Mouse (Mus musculus): Measurements from ENCODE around the gene Inpp5a. TPM values are rescaled to one million over a fixed set of nuclear protein-coding genes. Genes with fewer than 3 reads are reported as not detected.

The Inpp5a gene
- polyA plus RNA-seq, 1 experiment from 2014 or later, result 34.1 TPM

DNA sequence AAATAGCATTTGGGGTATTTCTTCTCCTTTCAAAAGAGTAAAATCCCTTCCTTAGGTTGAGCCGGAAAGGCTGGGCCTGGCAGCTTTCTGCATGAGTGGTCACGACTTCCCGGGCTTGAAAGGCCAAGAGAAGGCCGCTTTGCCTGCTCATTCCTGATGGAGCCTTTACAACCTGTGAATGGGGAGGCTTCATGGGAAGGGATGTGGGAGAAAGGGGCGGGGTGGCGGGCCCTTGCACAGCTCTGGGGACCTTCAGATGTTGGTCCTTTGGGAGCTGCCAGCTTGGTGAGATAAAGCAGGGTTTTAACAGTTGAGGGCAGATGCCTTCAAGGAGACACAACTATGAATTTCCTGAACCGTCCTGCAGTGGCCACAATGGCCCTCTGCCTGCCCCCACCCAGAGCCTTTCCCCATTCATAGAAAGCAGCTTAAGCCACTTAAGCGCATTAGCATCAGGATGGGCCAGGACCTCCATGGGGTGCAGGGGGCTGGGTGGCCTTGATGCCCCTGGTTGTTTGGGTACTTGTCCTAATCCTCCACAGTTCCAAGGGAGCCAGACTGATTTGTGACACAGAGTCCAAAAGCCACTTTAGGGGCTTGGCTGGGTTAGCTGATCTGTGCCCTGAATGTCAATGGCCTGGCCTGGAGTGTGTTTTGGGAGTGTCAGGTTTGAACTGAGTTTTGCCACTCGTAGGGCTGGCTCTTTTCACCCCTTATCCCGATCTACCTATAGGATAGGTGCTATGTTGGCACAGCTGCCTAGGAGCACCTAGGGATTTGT is 168.0 kb downstream of the Inpp5a start:
- no peak for ATAC-seq (ENCODE audit: insufficient number of reproducible peaks, insufficient read depth, low FRiP score, low TSS enrichment)
- Histone ChIP-seq H3K4me3 (no peak overlapping the region), H3K4me2 (replicated peaks) (no peak overlapping the region), H3K9ac (no peak overlapping the region), H3K36me3 (peaks cover 5% of the 10 kb centered on the region; the same call in 1 of the 2 replicates), H3K9me3 (no peaks in the 10 kb centered on the region), H3K27me3 (no peaks in the 10 kb centered on the region), H3K27ac (no peak overlapping the region), H3K4me1 (0 out of 2 replicates have a peak, but pooled peaks cover 3% of the 10 kb centered on the region)
- WGBS, result 32% methylated on average over 10 of the region's 10 CpGs

DNA sequence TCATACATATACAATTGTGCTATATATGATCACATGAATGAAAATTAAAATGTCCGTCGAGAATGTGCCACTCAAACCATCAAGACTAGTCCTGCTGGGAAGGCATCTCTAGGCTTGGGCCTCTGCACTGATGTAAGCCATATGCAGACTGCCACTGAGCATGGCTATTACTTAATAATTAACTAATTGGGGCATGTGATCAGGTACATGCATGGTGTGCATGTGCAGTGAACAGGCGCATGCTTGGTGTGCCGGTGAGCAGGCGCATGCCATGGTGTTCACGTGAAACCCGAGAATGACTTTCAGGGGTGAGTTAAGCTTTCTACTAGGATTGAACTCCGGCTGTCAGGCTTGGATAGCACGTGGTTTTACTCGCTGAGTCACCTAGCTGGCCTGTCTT is 170.8 kb downstream of the Inpp5a start:
- no peak overlapping the region for H3K9ac ChIP-seq
- H3K9me3 ChIP-seq, result no peaks in the 10 kb centered on the region
- H3K4me3 ChIP-seq, result no peak overlapping the region
- no peak overlapping the region for H3K27ac ChIP-seq
- ATAC-seq (ENCODE audit: insufficient number of reproducible peaks, insufficient read depth, low FRiP score, low TSS enrichment), result no peak
- 80% methylated on average over 10 of the region's 10 CpGs for WGBS
- 0 out of 2 replicates have a peak, but pooled peaks cover 3% of the 10 kb centered on the region for H3K4me1 ChIP-seq
- H3K36me3 ChIP-seq, result peaks cover 5% of the 10 kb centered on the region; the same call in 1 of the 2 replicates
- no peaks in the 10 kb centered on the region for H3K27me3 ChIP-seq
- H3K4me2 ChIP-seq (replicated peaks), result no peak overlapping the region

DNA sequence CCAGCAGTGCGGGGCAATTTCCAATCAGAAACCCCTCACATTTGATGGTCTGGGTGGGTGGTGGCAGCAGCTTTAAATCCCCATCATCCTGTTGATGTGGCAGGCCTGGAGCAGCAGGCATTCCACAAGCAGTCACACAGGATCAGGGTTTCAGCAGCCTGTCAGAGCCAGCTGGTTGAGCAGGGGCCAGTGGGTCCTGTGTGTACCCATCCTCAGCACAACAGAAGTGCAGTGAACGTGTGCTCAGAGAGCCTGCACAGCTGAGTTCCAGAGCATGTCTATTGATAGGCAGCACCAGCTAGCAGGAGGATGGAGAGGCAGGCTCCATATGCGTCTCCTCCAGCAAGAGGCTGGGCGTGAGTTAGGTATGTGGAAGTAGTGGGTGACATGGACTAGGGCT is 174.5 kb downstream of the Inpp5a start:
- no peak overlapping the region for H3K4me2 ChIP-seq (replicated peaks)
- H3K9me3 ChIP-seq, result no peaks in the 10 kb centered on the region
- H3K4me1 ChIP-seq, result no peaks in the 10 kb centered on the region
- WGBS, result 84% methylated on average over 4 of the region's 4 CpGs
- H3K36me3 ChIP-seq, result peaks cover 13% of the 10 kb centered on the region; the same call in 1 of the 2 replicates
- no peak for ATAC-seq (ENCODE audit: insufficient number of reproducible peaks, insufficient read depth, low FRiP score, low TSS enrichment)
- no peak overlapping the region for H3K4me3 ChIP-seq
- H3K27ac ChIP-seq, result no peak overlapping the region
- H3K27me3 ChIP-seq, result no peaks in the 10 kb centered on the region
- no peak overlapping the region for H3K9ac ChIP-seq

DNA sequence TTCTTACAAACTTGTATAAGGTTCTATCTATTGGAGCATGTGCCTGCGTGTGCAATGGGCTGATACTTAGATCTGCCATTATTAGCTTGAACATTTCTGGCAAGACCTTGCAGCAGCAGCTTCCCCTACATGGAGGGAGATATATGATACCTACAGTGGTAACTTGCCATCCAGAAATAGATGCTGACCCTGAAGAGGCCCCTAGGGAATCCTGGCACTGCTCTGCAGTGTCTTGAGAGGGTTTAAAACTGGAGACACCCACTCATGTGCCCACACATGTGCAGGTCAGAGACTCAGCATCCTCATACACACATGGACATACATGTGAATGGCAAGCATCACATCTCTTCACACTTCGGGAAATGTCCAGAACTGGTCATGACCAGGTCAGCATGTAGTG is 175.3 kb downstream of the Inpp5a start:
- no peak overlapping the region for H3K4me3 ChIP-seq
- no peaks in the 10 kb centered on the region for H3K27me3 ChIP-seq
- WGBS, result 87% methylated on average over 2 of the region's 2 CpGs
- H3K9ac ChIP-seq, result no peak overlapping the region
- no peak for ATAC-seq (ENCODE audit: insufficient number of reproducible peaks, insufficient read depth, low FRiP score, low TSS enrichment)
- no peak overlapping the region for H3K27ac ChIP-seq
- H3K4me2 ChIP-seq (replicated peaks), result no peak overlapping the region
- H3K4me1 ChIP-seq, result no peaks in the 10 kb centered on the region
- no peaks in the 10 kb centered on the region for H3K9me3 ChIP-seq
- H3K36me3 ChIP-seq, result peaks cover 11% of the 10 kb centered on the region; the same call in 1 of the 2 replicates

DNA sequence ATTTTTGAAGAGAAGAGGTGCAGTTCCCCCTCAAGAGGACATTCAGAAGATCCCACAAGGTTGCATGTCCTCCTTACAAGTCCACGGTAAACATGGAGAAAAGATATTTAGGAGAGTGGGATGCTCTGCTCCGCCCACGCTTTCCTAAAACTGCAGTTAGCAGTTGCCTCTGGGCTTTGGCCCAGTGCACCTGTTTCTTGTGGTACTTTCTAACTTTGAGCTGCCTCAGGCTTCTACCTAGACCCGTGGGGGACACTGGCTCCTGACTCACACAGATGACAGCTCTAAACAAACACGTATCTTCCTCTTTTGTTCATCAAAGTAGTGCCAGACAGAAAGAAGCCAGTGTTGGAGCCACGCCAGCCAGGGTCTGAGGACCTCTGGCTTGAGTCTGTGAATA is 177.1 kb downstream of the Inpp5a start:
- no peaks in the 10 kb centered on the region for H3K27me3 ChIP-seq
- H3K4me2 ChIP-seq (replicated peaks), result no peak overlapping the region
- no peak for ATAC-seq (ENCODE audit: insufficient number of reproducible peaks, insufficient read depth, low FRiP score, low TSS enrichment)
- H3K36me3 ChIP-seq, result 0 out of 2 replicates have a peak, but pooled peaks cover 8% of the 10 kb centered on the region
- H3K27ac ChIP-seq, result no peak overlapping the region
- no peak overlapping the region for H3K9ac ChIP-seq
- no peaks in the 10 kb centered on the region for H3K4me1 ChIP-seq
- H3K9me3 ChIP-seq, result no peaks in the 10 kb centered on the region
- 78% methylated on average over 6 of the region's 6 CpGs for WGBS
- H3K4me3 ChIP-seq, result no peak overlapping the region

DNA sequence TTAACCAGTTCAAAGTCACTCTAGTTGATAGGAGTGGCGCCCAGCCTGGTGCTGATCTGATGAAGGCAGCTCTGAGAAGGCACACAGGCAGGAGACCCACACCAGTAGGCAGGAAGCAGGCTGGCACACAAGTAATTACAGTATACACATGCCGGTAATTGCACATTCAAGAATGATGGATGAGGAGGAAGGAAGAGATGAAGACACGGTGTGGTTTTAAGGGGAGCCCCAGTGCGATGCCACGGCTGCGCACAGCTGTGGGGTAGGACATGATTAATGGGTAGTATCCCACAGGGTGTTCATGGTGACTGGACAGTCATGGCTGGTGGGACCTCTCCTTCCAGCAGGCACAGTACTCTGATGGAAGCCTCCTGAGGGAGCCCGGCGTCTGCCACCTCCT is 177.6 kb downstream of the Inpp5a start:
- Histone ChIP-seq H3K4me2 (replicated peaks) (no peak overlapping the region), H3K4me3 (no peak overlapping the region), H3K36me3 (0 out of 2 replicates have a peak, but pooled peaks cover 8% of the 10 kb centered on the region), H3K9me3 (no peaks in the 10 kb centered on the region), H3K9ac (no peak overlapping the region), H3K27ac (no peak overlapping the region), H3K27me3 (no peaks in the 10 kb centered on the region), H3K4me1 (no peaks in the 10 kb centered on the region)
- 80% methylated on average over 8 of the region's 8 CpGs for WGBS
- no peak for ATAC-seq (ENCODE audit: insufficient number of reproducible peaks, insufficient read depth, low FRiP score, low TSS enrichment)

DNA sequence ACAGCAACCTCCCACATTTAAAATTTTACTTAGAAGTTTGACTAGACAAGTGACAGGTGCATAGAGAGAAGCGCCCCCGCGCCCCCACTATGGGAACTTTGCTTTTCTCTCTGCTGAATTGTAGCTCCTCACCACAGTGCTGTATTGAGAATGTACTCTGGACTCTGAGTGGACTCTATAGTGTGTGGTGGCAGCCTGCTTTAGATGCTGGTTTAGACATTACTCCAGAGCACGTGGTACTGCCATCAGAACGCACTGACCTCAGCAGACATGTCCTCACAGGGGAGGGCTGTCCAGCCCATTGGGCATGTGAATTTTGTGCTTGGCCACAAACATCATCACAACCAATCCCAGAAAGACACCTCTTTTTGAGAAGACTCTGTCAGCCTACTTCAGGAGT is 181.9 kb downstream of the Inpp5a start:
- H3K27ac ChIP-seq, result no peak overlapping the region
- H3K9me3 ChIP-seq, result no peaks in the 10 kb centered on the region
- H3K4me3 ChIP-seq, result no peak overlapping the region
- H3K36me3 ChIP-seq, result 0 out of 2 replicates have a peak, but pooled peaks cover 8% of the 10 kb centered on the region
- no peak for ATAC-seq (ENCODE audit: insufficient number of reproducible peaks, insufficient read depth, low FRiP score, low TSS enrichment)
- no peaks in the 10 kb centered on the region for H3K4me1 ChIP-seq
- no peak overlapping the region for H3K9ac ChIP-seq
- H3K4me2 ChIP-seq (replicated peaks), result no peak overlapping the region
- 97% methylated on average over 5 of the region's 5 CpGs for WGBS
- no peaks in the 10 kb centered on the region for H3K27me3 ChIP-seq

DNA sequence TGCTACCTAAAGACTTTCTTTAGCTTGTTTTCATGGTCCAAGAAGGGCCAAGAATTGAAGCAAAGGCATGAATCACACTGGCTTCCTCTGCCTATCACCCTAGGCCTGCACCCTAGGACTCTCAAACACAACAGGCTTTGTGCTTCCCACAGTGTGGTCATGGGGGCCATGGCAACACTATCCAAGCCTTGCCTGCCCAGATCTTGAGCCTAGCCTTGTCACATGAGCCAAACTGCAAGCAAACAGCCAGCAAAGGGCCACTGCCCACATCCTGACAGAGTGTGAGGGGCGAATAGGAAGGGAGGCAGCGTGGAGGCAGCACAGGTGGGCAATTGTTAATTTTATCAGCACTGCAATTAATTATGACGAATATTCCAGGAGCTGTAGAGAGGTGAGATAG is 183.8 kb downstream of the Inpp5a start:
- H3K27me3 ChIP-seq, result no peaks in the 10 kb centered on the region
- H3K4me3 ChIP-seq, result no peak overlapping the region
- ATAC-seq (ENCODE audit: insufficient number of reproducible peaks, insufficient read depth, low FRiP score, low TSS enrichment), result no peak
- no peaks in the 10 kb centered on the region for H3K9me3 ChIP-seq
- peaks cover 6% of the 10 kb centered on the region; the same call in 1 of the 2 replicates for H3K36me3 ChIP-seq
- no peak overlapping the region for H3K9ac ChIP-seq
- 91% methylated on average over 3 of the region's 3 CpGs for WGBS
- H3K4me1 ChIP-seq, result no peaks in the 10 kb centered on the region
- no peak overlapping the region for H3K27ac ChIP-seq
- H3K4me2 ChIP-seq (replicated peaks), result no peak overlapping the region

DNA sequence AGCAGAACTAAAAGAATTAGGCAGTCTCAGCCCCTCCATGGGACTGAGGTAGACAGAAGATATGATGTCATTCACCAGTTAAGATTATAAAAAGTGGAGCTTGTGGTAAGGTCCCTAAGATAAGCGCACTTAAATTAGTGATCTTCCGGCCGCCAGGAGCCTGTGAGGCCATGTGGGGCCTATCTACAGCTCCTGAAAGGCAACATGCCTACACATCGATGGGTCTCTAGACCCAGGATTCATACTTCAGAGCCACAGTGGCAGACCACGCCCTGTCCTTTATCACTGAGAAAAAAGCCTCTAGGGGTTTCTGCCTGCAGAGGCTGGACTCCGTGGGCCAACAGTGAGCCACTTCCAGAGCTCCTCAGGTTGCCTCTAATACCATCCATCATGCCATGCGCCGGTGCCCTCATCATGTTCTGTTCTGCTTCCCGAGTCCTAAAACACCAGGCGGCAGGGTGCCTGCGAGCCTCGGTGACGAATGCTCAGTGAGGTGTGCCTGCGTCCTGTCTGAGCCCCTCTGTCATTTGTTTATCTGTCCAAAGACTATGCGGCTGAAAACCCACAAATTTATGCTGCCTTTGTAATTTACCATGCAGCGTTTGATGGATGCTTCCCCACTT is 187.3 kb downstream of the Inpp5a start:
- no peak overlapping the region for H3K9ac ChIP-seq
- no peak overlapping the region for H3K4me3 ChIP-seq
- peaks cover 3% of the 10 kb centered on the region for H3K4me1 ChIP-seq
- no peak overlapping the region for H3K27ac ChIP-seq
- no peaks in the 10 kb centered on the region for H3K9me3 ChIP-seq
- no peak overlapping the region for H3K4me2 ChIP-seq (replicated peaks)
- WGBS, result 82% methylated on average over 16 of the region's 16 CpGs
- H3K36me3 ChIP-seq, result peaks cover 9% of the 10 kb centered on the region; the same call in 1 of the 2 replicates
- H3K27me3 ChIP-seq, result peaks cover 35% of the 10 kb centered on the region
- ATAC-seq (ENCODE audit: insufficient number of reproducible peaks, insufficient read depth, low FRiP score, low TSS enrichment), result no peak

DNA sequence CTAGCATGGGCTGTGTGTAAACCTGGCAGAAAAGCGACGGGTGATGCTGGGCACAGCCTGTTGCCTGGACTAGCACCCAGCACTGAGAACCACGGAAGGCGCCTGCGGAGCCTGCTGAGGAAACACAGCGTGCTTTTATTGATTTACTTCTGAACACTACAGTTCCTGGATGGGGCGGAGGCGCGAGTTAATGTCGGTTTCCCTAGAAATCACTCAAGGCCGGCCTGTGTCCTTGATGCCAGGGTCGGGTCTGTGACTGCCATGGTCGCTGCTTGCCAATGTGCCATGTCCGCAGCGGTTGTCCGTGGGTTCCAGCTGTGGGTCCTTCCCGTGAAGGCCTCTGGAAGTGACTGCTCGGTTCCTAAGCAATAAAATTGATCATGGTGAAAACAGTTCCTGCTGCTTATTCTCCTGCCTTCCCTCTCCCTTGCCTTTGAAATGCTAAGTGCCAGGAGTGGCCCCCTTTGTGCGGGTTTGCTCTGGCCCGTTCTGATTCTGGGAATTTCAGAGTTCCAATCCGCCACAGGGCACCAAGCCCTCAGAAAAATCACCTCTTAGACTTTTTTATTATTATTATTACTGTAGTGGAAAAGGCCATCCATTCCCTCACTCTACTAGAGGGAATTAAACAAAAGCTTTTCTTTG is 190.5 kb downstream of the Inpp5a start:
- H3K4me3 ChIP-seq, result no peak overlapping the region
- no peak overlapping the region for H3K4me2 ChIP-seq (replicated peaks)
- no peak for ATAC-seq (ENCODE audit: insufficient number of reproducible peaks, insufficient read depth, low FRiP score, low TSS enrichment)
- WGBS, result 64% methylated on average over 21 of the region's 21 CpGs
- H3K9me3 ChIP-seq, result no peaks in the 10 kb centered on the region
- H3K9ac ChIP-seq, result no peak overlapping the region
- H3K4me1 ChIP-seq, result peaks cover 19% of the 10 kb centered on the region
- peaks cover 9% of the 10 kb centered on the region; the same call in 1 of the 2 replicates for H3K36me3 ChIP-seq
- H3K27me3 ChIP-seq, result peaks cover 67% of the 10 kb centered on the region
- H3K27ac ChIP-seq, result no peak overlapping the region

DNA sequence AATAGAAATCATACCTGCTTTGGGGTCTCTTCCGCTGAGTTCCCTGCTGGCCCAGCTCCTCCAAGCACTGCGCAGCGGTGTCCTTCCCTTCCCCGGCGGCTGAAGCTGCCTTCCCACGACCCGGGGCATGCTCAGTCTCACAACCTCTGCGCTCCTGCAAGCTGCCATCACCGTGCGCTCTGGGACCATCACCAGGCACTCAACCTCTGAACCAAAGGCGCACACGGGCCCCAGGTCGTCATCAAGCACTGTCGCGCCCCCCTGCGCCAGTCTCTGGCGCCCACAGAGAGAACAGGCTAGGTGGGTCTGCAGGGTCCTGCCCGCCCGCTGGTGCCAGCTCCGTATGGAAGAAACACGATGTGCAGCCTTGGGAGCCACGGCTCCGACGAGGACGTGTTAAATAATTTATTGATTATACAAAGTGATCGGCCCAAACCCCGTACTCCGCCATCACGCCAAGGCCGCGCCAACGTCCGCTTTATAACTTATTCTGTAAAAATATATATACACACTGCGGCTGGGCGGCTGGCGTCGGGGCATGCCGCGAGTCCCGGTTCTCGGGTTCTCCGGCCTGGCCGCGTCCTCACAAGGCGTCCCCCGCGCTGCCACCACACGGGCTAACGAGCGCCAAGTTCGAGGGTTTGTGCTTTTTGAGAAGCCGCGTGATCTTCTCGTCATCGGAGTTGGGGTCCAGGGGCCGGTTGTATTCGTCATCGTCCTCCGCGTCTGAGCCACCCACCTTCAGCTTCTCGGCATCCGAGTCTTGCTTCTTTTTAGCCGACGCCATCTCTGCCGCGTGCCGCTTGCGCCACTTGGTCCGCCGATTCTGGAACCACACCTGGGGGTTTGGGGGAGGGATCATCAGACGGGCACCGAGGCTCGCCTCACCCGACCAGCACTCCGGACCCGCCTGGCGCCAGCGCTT is 192.2 kb downstream of the Inpp5a start:
- Histone ChIP-seq H3K9me3 (no peaks in the 10 kb centered on the region), H3K27me3 (peaks cover 84% of the 10 kb centered on the region), H3K4me2 (replicated peaks) (peak overlapping the region; percentile 53), H3K9ac (no peak overlapping the region), H3K4me1 (peaks cover 27% of the 10 kb centered on the region), H3K36me3 (peaks cover 9% of the 10 kb centered on the region; the same call in 1 of the 2 replicates), H3K4me3 (peak overlapping the region; percentile 33), H3K27ac (no peak overlapping the region)
- no peak for ATAC-seq (ENCODE audit: insufficient number of reproducible peaks, insufficient read depth, low FRiP score, low TSS enrichment)
- WGBS, result 1% methylated on average over 78 of the region's 78 CpGs

All from embryonic facial prominence, embryonic 12.5 days (tissue).